Mouse (Mus musculus): ENCODE measurements at regions not wholly inside any gene's neighbourhood (a gene's known extent, or its start where the extent isn't known, plus 50 kb on each side); places are given as distances from the start of the nearest gene placed in this dataset.

DNA sequence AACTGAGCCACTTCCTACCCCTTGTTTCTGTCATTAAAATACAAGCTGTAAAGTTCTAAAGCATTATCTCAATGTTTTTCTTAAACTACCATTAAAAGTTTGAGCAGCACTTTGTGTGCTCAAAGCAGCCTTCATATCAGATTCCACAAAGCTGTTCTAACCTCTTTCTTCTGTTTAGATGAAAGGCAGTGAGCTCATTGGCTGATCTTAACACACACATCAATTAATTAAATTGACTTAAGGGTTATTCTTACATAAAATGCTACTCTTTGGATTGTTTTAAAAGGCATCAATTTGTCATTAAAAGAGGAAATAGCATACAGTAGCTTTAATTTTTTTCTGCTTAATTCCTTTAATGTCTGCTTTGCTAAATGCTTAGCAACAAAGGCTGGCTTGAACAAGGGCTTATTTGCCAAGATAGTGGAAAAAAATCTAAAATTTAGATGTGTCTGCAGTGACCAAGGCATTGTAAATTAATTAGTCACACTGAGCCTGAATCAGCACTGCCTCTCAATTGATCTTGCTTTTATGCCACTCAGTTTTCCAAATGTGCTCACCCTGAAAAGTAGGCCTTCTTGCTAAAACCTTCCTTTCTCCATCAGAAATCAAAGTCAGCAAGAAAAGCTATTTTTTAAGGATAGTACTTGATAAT, 777.5 kb downstream of the Tmem114 start:
- DNase-seq (ENCODE audit: low read depth) = no peak

DNA sequence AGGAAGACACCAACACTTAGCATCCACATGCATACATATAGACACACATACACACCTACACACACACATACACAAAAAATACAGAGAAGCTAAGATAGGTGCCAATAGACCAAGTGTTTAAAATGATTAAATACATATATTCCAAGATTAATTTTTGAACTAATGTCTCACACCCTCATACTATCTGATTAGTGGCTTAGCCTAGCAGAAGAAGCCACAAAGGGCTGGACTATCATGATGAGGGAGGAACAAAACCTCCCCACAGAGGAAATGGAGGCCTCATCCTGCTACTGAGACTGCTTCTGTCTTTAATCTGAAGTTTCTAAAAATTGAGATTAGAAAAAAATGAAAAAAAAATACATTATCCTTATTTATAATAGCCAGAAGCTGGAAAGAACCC, 780.6 kb downstream of the Tmem114 start:
- no peak for DNase-seq (ENCODE audit: low read depth)

DNA sequence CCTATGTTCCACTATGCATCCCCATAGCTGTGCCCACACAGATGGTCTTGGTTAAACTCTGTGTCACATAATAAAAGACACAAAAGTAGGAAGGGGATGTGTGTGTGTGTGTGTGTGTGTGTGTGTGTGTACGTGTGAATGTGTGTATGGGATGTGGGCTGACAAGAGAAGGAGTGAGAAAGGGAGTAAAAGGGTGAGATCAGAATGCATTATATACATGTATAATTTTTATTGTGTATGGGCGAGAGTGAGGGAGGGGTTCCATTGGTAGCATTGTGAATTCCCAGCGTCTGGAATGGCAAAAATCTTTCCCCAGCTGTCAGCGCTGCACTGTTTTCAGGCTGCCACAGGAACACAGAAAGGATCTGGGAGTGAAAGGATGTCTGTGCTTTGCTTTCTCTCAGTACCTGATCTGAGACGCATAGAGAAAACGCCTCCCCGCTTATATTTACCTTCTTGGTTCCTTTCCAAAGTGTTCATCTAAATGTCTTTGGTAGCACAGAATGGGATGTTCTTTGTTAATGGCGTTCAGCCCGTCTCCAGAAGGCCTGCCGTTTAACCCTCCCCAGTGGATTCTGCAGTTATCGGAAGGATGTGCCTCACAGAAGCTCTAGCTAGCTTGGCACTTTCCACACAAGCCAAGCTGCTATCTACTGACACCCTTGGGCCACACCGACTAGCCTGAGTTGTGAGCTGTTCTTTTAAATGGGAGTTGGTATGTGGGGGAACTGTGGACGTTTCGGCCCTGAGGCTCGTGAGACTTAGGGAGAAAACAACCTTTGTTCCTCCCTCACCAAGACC, 785.8 kb downstream of the Tmem114 start:
- no peak for DNase-seq (ENCODE audit: low read depth)

DNA sequence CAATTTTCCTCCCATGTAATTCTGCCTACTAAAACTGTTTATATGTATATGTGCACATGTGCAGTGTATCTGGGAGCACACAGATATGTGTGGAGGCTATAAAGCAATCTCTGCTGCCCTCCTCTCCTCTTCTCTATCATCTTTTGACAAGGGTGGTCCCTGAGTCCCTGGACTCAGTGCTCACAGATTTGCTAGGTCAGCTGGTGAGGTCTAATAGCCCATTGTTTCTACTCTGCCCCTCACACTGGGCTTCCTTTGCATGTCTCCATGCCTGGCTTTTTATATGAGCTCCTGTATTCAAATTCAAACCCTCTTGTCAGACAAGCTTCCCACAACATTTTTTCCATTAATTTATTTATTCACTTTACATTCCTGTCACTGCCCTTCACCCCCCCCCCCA, 786.9 kb downstream of the Tmem114 start:
- DNase-seq (ENCODE audit: low read depth) = no peak

DNA sequence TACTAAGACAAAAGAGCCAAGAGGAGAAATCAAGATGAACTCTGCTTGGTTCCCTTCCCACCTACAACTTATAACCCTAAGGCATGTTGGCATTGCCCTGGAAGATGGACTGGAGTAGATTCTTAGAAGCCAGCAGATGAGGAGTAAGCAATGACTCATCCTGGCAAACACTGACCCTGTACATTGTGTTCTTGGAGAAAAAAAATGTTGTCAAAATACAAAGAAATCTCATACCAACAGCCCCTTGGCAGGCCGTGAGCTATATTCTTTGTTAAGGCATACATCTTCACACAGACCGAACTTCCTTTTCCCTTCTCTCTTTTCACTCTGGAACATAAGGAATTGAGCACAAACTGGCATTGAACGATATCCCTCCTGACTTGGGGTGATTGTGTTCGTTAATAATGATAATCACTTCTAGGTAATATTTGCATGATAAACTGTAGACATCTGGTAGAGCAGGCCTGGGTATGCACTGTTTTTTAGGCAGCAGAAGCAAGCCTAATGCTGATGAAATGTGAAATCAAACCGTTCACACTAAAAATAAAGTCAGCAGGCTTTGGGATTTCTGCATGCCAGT, 787.7 kb downstream of the Tmem114 start:
- no peak for DNase-seq (ENCODE audit: low read depth)

DNA sequence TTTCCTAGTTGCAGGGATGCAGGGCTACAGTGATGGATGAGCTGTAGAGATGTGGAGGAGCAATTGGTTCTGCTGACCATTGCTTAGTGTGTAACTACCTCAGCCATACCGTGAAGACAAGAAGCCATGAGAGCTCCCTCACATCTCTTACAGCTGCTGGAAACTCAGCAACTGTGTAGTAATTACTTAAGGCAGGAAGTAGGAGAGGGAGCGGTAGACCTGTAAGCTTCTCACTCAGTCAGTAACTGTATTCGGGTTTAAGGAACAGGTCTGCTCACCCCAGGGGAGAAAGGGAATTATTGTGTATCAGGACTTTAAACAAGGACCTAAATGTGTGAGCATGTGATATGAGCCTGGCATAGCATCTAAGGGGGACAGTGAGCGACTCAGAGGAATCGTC, 788.6 kb downstream of the Tmem114 start:
- DNase-seq (ENCODE audit: low read depth) = no peak

DNA sequence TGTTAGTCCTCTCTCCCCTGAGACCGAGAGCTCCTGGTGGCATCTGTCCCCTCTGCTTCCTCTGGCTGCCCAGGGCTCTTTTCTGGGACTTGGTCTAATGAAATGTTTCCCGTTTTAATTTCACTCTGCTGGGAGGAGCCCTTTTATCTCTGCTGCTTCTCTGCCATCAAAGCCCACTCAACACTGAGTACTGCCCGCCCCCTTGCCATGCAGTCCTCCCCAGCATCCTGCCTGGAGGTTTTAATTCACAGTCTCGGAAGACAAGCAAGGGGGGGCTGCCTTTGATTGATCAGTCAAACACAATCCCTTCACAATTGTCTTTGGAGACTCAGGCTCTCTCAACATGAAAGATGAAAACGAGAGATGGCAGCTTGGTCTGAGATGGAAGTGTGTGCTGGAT, 792.5 kb downstream of the Tmem114 start:
- DNase-seq (ENCODE audit: low read depth) = no peak

DNA sequence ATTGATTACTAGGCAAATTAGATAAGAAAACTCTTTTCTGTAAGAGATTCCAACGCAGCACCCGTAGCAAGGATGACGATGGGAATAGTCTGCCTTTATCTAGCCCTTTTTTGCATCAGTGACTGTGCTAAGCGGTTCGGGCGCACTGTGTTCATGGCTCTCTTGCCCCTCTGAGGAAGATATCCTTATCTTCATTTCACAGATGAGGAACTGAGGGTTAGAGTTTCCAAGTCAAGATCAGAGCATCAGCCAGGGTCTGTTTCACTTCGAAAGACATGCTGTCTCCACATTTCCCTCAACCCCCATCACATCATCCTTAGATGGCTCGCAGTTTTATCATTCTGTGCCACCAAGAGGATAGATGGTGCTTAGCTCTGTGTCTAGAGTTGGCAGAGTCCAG, 796.6 kb downstream of the Tmem114 start:
- no peak for DNase-seq (ENCODE audit: low read depth)

DNA sequence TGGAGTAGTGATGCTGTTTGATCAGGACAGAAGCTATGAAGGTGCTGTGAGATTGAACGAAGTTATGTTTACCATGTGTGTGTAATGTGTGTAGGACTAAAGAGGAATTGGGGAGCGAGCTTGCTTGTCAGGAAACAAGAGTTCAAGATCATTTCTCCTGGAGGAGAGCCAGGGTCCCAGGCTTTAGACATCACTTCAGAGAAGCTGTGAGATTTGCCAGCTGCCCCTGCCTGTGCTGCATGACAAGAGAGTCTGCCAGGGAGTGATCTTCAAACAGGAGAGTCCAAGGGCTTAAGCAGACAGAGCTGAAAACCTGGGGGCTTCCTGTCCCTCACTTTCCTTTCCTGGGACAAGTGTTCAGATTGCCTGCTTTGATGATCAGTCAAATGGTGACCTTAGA, 818.3 kb downstream of the Tmem114 start:
- no peak for DNase-seq (ENCODE audit: low read depth)

DNA sequence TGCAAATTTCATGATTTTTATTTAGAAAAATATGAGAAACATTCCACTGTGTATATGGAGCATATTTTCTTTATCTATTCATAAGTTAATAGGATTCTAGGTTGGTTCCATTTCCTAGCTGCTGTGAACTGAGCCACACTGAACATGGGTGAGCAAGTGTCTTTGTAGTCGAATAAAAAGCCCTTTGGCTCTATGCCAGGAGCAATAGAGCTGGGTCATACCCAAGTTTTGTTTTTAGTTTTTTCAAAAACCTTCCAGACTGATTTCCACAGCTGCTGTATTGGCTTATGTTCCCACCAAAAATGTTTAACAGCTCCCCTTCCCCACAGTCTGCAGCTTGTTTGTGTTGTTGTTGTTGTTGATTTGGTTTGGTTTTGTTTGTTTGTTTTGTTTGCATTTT, 822.5 kb downstream of the Tmem114 start:
- no peak for DNase-seq (ENCODE audit: low read depth)

DNA sequence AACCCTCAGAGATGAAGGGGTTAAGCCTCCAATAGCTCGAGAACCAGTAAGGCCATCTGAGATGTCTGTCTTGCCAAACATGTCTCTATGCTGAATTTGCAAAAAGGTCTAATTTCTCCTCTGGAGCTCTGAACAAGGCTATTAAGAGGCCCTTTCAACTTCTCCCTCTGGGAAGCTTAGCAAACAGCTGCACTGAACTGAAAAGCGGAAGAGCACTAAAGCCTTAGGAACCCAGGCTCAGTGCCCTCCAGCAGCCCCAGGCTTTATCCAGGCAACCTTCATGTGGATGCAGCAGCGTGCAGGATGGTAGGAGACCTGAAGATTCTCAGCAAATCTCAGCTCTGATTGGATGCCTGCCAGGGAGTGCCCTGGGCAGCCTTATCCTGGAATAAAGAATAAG, 850.1 kb downstream of the Tmem114 start:
- no peak for DNase-seq (ENCODE audit: low read depth)

DNA sequence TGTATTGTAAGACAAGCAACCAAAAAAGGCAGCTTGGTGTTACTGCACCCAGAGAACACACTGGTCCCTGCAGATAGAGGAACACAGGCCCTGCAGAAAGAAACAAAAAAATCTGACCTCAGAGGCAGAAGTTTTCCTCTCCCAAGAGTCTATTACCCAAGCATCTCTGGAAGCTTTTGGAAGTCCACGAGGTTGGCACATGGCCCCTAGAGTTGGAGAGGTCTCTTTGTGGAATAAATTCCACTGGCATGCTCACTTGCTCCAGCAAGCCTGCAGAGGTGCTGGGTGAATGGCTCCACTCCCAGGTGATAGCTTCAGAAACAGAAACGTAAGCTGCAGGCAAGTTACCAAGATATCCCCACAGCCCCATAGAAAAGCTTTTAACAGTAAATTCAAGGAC, 864.1 kb downstream of the Tmem114 start:
- no peak for DNase-seq (ENCODE audit: low read depth)

DNA sequence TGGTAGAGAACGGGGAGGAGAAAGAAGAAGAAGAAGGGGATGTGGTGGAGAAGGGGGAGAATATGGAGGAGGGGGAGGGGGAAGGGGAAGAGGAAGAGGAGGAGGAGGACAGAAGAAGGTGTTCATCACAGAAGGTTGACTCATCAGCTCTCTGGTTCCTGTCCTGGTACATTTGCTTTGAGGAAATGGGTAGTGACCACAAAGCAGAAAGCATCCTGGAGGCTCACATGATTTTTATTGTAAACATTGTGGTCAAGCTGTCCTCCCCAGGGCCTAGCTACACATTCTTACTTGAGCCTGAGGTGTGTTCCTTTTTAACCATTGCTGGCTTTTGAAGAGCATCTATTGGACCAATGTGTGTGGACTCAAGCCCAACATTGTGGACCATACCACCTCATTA, 865.8 kb downstream of the Tmem114 start:
- peak; percentile 45 for DNase-seq (ENCODE audit: low read depth)

DNA sequence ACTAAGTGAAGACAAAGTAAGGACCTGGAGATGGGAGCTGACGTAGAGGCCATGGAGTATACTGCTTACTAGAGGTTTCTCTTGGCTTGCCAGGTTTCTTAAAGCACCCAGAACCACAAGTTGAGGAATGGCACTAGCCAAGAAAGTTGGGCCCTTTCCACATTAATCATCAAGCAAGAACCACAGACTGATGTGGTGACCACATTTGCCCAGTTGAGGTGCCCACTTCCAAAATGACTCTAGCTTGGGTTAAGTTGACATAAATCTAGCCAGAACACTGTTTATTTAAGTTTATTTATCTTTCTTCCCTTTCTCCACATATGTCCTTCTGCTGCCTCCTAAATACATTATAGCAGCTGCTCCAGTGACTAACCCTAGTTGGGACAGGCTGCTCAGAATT, 866.3 kb downstream of the Tmem114 start:
- DNase-seq (ENCODE audit: low read depth) = peak; percentile 5

DNA sequence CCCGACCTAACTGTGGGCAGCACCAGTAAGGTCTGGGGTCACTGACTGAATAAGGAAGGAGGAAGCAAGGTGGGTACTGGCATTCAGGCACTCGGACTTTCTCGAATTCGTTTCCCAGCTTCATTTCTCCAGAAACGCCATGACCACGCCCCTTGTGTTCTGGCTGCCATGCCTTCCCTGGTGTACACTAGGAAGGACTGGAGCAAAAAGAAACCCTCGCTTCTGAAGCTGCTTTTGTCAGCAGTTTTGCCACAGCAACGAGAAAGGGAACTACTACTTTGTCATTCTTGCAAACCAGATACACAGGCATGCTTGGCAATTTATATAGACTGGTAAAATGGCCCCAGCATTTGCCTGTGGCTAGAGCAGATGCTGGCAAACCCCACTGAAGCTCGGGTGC, 869.0 kb downstream of the Tmem114 start:
- no peak for DNase-seq (ENCODE audit: low read depth)

DNA sequence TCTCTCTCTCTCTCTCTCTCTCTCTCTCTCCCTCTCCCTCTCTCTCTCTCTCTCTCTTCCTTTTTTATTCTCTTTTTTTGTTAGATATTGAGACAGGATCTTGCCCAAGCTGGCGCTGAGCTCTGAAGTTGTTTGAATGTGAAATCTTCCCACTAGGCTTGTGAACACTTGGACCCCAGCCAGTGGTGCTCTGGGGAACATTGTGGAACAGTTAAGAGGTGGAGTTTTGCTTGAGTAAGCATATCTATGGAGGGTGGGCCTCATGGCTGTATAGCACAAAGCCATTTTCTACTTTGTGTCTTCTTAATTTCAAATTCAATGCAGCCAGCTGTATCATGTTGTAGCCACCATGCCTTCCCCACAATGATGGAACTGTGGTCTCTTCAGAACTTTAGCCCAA, 875.4 kb downstream of the Tmem114 start:
- DNase-seq (ENCODE audit: low read depth) = no peak

DNA sequence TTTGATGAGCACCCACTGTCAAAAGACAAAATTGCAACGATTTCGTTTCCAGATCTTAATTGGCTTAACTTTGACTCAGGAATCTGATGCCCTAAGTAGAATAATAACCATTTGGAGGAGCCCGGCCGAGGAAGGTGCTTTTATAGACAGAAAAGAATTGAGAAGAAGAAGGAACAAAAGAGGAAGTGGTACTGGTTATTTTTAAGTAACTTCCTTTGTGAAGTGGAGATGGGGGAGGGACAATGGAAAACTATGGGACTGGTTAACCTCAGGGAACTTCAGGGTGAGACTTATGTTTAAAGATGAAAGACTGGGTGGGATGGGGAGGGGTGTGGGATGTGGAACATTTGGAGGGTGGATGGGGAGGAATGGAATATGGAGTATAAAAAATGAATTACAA, 880.9 kb downstream of the Tmem114 start:
- DNase-seq (ENCODE audit: low read depth) = no peak

DNA sequence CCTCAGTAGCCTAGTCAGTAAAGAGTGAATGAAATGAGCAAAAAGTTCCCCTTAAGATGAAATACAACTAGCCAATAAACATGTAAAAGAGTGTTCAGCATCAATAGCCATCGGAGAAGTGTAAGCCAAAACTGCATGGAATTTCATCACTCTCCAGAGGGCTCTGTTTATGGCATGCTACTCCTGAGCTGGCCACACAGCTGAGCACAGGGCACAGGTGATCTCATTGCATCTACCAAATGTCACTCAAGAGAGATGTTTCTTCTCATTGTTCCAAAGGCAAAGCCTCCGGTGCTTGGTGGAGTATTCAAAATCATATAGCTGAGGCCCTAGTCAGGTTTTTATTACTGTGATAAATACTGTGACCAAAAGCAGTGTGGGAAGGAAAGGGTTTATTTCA, 895.1 kb downstream of the Tmem114 start:
- DNase-seq (ENCODE audit: low read depth) = no peak

DNA sequence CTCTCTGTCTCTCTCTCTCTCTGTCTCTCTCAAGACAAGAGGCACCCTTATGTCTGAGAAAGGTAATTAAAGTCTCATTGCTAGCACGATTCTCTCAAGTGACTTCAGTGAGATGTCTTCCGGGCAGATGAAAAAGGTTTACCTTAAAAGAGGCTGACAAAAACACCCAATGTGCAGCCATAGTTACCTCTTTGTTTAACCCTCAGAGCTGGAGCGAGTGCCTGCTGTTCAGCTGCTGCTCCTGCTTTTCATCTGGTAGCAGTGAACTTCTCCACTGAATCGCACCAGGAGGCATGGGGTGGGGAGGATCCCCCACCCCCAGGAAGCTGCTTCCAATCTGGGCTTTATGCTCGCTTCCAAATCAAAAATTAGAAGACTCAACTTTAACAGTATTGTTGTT, 896.0 kb downstream of the Tmem114 start:
- DNase-seq (ENCODE audit: low read depth) = no peak

DNA sequence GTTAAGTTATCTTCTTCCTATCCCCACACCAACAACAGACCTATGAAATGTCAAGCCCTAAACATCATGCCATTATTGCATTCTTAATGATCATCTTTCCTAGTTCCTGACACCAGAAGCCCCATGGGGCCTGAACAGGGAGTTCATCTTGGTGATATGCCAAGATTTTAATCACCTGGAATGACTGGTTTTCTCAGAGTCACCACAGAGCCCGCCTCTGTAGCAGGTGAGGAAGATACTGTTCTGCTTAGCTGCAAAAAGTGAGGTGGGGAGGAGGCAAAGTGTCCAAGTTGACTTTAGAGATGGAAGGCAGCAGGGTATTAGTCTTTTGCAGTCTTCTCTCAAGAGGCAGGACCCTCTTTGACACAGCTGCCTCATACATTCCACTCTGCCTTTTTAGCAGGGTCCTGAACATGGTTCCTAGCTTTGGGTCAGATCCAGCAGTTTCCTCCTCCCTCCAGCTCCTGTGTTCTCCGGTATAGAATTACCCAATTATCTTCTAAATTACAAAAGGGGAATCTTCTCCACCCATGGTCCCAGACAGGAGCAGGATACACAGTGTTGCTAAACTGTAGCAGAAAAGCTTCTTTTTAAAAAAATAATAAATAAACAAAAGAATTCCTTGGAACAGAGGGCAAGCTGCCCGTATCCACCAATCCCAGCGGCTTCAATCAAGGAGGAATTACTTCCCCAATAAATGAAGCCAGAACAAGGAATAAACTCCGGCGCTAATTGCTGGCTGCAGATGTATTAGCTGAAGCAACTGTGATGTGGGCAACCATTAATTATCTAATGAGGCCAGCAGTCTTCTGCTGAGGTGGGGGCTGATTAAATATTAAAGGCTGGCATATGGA, 896.8 kb downstream of the Tmem114 start:
- no peak for DNase-seq (ENCODE audit: low read depth)

DNA sequence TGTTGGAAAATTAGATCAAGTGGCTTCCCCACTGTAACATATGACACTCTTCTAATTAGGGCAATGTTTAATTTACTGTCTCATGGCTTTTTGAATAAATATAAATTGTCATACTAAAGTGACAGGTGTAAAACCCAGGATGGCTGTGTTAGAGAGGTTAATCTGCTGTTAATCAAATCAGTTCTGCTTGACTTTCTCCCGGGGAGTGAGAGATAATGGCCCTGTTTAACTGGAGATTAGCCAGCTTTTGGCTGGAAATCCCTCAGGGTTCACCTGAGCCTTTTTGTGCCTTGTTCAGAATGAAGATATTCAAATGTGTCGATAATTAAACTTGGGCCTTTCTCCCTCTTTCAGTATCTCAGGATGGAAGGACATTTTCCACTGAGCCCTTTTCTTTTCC, 906.2 kb downstream of the Tmem114 start:
- DNase-seq (ENCODE audit: low read depth) = no peak
